Mouse (Mus musculus) myocyte (in vitro differentiated cells): ENCODE measurements around the gene Tia1. TPM values are rescaled to one million over a fixed set of nuclear protein-coding genes. Genes with fewer than 3 reads are reported as not detected.
A peak's percentile ranks its signal among the peaks of the same experiment; 100 is the strongest.

ENCODE experiments used
- H3K27me3 ChIP-seq: one replicate; pipeline ENCODE4 v1.6.1; 2011; ENCODE audit not compliant: control insufficient read depth, insufficient read depth, insufficient read length
- H3K36me3 ChIP-seq: one replicate; pipeline ENCODE4 v1.6.1; 2011; ENCODE audit not compliant: control insufficient read depth, insufficient read depth
- H3K4me2 ChIP-seq: one replicate; pipeline ENCODE4 v1.6.1; 2011; ENCODE audit warnings: low read depth, control low read depth
- H3K4me3 ChIP-seq: one replicate; pipeline ENCODE4 v1.5.1; 2011; ENCODE audit warnings: mild to moderate bottlenecking, control low read depth, moderate library complexity
- H3K79me2 ChIP-seq: one replicate; pipeline ENCODE4 v1.6.1; 2011; ENCODE audit not compliant: control insufficient read depth, insufficient read depth
- H3ac ChIP-seq: one replicate; pipeline ENCODE4 v1.6.1; 2011; ENCODE audit not compliant: control insufficient read depth, insufficient read length
- CEBPB ChIP-seq: IDR thresholded peaks from 2 replicates; pipeline ENCODE4 v1.6.1; 2011; ENCODE audit warnings: mild to moderate bottlenecking, moderate library complexity; ENCODE audit not compliant: poor library complexity, insufficient read depth, severe bottlenecking
- E2F4 ChIP-seq: IDR thresholded peaks from one replicate; pipeline ENCODE4 v1.6.1; 2011; ENCODE audit warnings: mild to moderate bottlenecking, control low read depth, moderate library complexity; ENCODE audit not compliant: insufficient read depth
- MAX ChIP-seq: IDR thresholded peaks from one replicate; pipeline ENCODE4 v1.6.1; 2011; ENCODE audit warnings: low read depth, mild to moderate bottlenecking, control low read depth
- MYOD1 ChIP-seq, 3 experiments: IDR thresholded peaks; one replicate each; pipeline ENCODE4 v1.6.1; 2011; ENCODE audit warnings: control low read depth in 2 of 3, low read depth in 2 of 3, mild to moderate bottlenecking in 2 of 3, moderate library complexity in 1 of 3; ENCODE audit not compliant: insufficient read length in 2 of 3, control insufficient read depth in 1 of 3
- MYOG ChIP-seq, 3 experiments: IDR thresholded peaks; one replicate each; pipeline ENCODE4 v1.6.1; 2011; ENCODE audit warnings: control low read depth in 2 of 3, low read depth in 2 of 3, mild to moderate bottlenecking in 2 of 3; ENCODE audit not compliant: insufficient read length in 2 of 3, control insufficient read depth in 1 of 3, insufficient read depth in 1 of 3
- POLR2A ChIP-seq: IDR thresholded peaks from one replicate; pipeline ENCODE4 v1.6.1; 2011; ENCODE audit warnings: low read depth, mild to moderate bottlenecking, control low read depth, moderate library complexity; ENCODE audit not compliant: insufficient read length
- POLR2AphosphoS2 ChIP-seq: IDR thresholded peaks from one replicate; pipeline ENCODE4 v1.6.1; 2011; ENCODE audit warnings: low read depth, control low read depth; ENCODE audit not compliant: insufficient read length
- REST ChIP-seq: IDR thresholded peaks from one replicate; pipeline ENCODE4 v1.6.1; 2011; ENCODE audit warnings: mild to moderate bottlenecking, control low read depth, moderate library complexity; ENCODE audit not compliant: insufficient read depth, insufficient read length
- SRF ChIP-seq: IDR thresholded peaks from one replicate; pipeline ENCODE4 v1.6.1; 2011; ENCODE audit warnings: low read depth; ENCODE audit not compliant: control insufficient read depth, insufficient read length
- TCF12 ChIP-seq: IDR thresholded peaks from one replicate; pipeline ENCODE4 v1.6.1; 2011; ENCODE audit warnings: mild to moderate bottlenecking, control low read depth; ENCODE audit not compliant: poor library complexity, insufficient read depth, severe bottlenecking
- TCF3 ChIP-seq: IDR thresholded peaks from one replicate; pipeline ENCODE4 v1.6.1; 2011; ENCODE audit warnings: low read depth, control low read depth; ENCODE audit not compliant: insufficient read length
- USF1 ChIP-seq: IDR thresholded peaks from one replicate; pipeline ENCODE4 v1.6.1; 2011; ENCODE audit warnings: low read depth, mild to moderate bottlenecking, control low read depth, moderate library complexity
- polyA plus RNA-seq: library from polyadenylated mRNA; unstranded; fragments of >200 nt; fragmentation: generic; extraction: Trizol; gene quantifications from one replicate; pipeline ENCODE4 v1.2.1, GENCODE M21; 2012; ENCODE audit warnings: missing spikeins

Tia1 gene
- polyA plus RNA-seq, 1 experiment: 12.8 TPM

GRCm38 (mm10) chr6:86394078-86394720, 9.8 kb upstream of the Tia1 start:
- Histone ChIP-seq H3K4me3 (no peak overlapping the region), H3K4me2 (no peak overlapping the region), H3K79me2 (peaks cover 14% of the 10 kb centered on the region), H3K36me3 (peaks cover 14% of the 10 kb centered on the region), H3K27me3 (no peaks in the 10 kb centered on the region), H3ac (no peak overlapping the region)
- no peak for TF ChIP-seq TCF12
- TF ChIP-seq TCF3: no peak
- TF ChIP-seq MAX: no peak

- no peak for TF ChIP-seq TCF12
- TF ChIP-seq MAX: no peak
- TF ChIP-seq MYOD1 (IDR thresholded peaks at IDR 0.05; ENCODE audit: control insufficient read depth in 1 of 3, insufficient read length in 2 of 3, low read depth in 2 of 3): no peak
- TF ChIP-seq REST: no peak
- TF ChIP-seq CEBPB: no peak
Observed at GRCm38 (mm10) chr6:86395021-86395420, 9.0 kb upstream of the Tia1 start.

GRCm38 (mm10) chr6:86395969-86396368, 8.1 kb upstream of the Tia1 start:
- peaks cover under 1% of the 10 kb centered on the region for H3K36me3 ChIP-seq
- peak overlapping the region; percentile 95 for H3K4me2 ChIP-seq
- peak overlapping the region; percentile 68 for H3K4me3 ChIP-seq
- H3ac ChIP-seq: peak overlapping the region; percentile 37
- TF ChIP-seq E2F4 (no peak), REST (no peak), MYOD1 (IDR thresholded peaks at IDR 0.05; ENCODE audit: control insufficient read depth in 1 of 3, insufficient read length in 2 of 3, low read depth in 2 of 3) (no peak), MAX (no peak), MYOG (IDR thresholded peaks at IDR 0.05; ENCODE audit: control insufficient read depth in 1 of 3, insufficient read depth in 1 of 3, insufficient read length in 2 of 3, low read depth in 2 of 3) (no peak)
- H3K79me2 ChIP-seq: peaks cover 14% of the 10 kb centered on the region
- no peaks in the 10 kb centered on the region for H3K27me3 ChIP-seq

More at GRCm38 (mm10) chr6:86395021-86395420, 9.0 kb upstream of the Tia1 start:
- H3K4me2 ChIP-seq: peak overlapping the region; percentile 9
- no peak overlapping the region for H3ac ChIP-seq
- H3K4me3 ChIP-seq: peak overlapping the region; percentile 68
- H3K27me3 ChIP-seq: no peaks in the 10 kb centered on the region
- H3K36me3 ChIP-seq: peaks cover 10% of the 10 kb centered on the region
- H3K79me2 ChIP-seq: peaks cover 14% of the 10 kb centered on the region

- Histone ChIP-seq H3K4me3 (peak within 1 kb of the TSS; percentile 68), H3ac (peak within 1 kb of the TSS; percentile 37), H3K36me3 (no peaks in the 10 kb centered on the region), H3K79me2 (peaks cover 14% of the 10 kb centered on the region), H3K27me3 (no peaks in the 10 kb centered on the region), H3K4me2 (peak within 1 kb of the TSS; percentile 95)
- TF ChIP-seq SRF (no peak), USF1 (no peak), REST (no peak), MYOG (IDR thresholded peaks at IDR 0.05; ENCODE audit: control insufficient read depth in 1 of 3, insufficient read depth in 1 of 3, insufficient read length in 2 of 3, low read depth in 2 of 3) (peak in 2 of 3 experiments; percentile 58 to 72), TCF3 (no peak), TCF12 (no peak), MYOD1 (IDR thresholded peaks at IDR 0.05; ENCODE audit: control insufficient read depth in 1 of 3, insufficient read length in 2 of 3, low read depth in 2 of 3) (peak in 2 of 3 experiments; percentile 41 to 73), MAX (no peak), E2F4 (no peak), POLR2A (peak; percentile 100), CEBPB (no peak), POLR2AphosphoS2 (peak; percentile 100)
Observed at GRCm38 (mm10) chr6:86396581-86397256, 7.3 kb upstream of the Tia1 start, which contains the start of gene Pcyox1. Pcyox1 (minus strand) TSS chr6:86397154.

- Histone ChIP-seq H3K4me2 (peak overlapping the region; percentile 85), H3K79me2 (peaks cover 14% of the 10 kb centered on the region), H3K4me3 (peak overlapping the region; percentile 68), H3ac (peak overlapping the region; percentile 37), H3K27me3 (no peaks in the 10 kb centered on the region), H3K36me3 (no peaks in the 10 kb centered on the region)
- TF ChIP-seq TCF3: no peak
Observed at GRCm38 (mm10) chr6:86397257-86397980, 6.6 kb upstream of the Tia1 start.
